Mouse (Mus musculus): ENCODE data around the gene Tead1. TPM values are rescaled to one million over a fixed set of nuclear protein-coding genes. Genes with fewer than 3 reads are reported as not detected.
A peak's percentile ranks its signal among the peaks of the same experiment; 100 is the strongest.

Gene Tead1
- total and polyA plus RNA-seq, 3 experiments = 39.5 to 195 (median 169) TPM

DNA sequence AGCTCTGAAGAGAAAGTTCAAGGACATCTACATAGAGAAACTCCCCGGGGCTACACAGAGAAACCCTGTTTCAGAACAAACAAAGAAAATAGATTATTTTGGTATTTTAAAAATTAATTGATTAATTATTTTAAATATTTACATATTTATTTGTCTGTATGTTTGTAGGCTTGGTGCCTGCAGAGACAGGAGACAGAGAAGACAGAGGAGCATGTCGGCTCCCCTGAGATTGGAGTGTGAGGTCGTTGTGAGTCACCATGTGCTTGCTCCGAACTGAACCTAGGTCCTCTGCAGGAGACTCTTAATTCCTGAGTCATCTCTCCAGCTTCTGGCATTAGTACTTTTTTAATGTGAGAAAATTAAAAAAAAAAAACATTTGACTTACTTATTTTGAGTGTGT is 24.2 kb downstream of the Tead1 start:
- Histone ChIP-seq H3K79me2 (replicated peaks; ENCODE audit: control insufficient read depth, insufficient read depth, low read length) (peaks cover 10% of the 10 kb centered on the region), H3K27me3 (ENCODE audit: control insufficient read depth, insufficient read depth, low read length) (no peaks in the 10 kb centered on the region; the same call in 1 of the 2 replicates), H3K4me3 (no peak overlapping the region), H3K36me3 (ENCODE audit: control insufficient read depth, insufficient read depth, low read length) (no peaks in the 10 kb centered on the region), H3K27ac (no peak overlapping the region), H3K4me1 (ENCODE audit: control insufficient read depth, insufficient read depth, low read length) (peaks cover 2% of the 10 kb centered on the region; the same call in 1 of the 2 replicates), H3K9ac (ENCODE audit: low read depth, low read length) (no peak overlapping the region)
- TF ChIP-seq POLR2A (IDR thresholded peaks at IDR 0.05; ENCODE audit: insufficient read depth, low read depth, low read length) = no peak
- no peak for TF ChIP-seq CTCF (IDR thresholded peaks at IDR 0.05)
- no peak for TF ChIP-seq EP300 (IDR thresholded peaks at IDR 0.05; ENCODE audit: insufficient read depth, low read depth, low read length)
- intact Hi-C loops (cut with DNase I) = no loop called here
- WGBS = 59% methylated on average over 4 of the region's 4 CpGs
- no peak for DNase-seq

DNA sequence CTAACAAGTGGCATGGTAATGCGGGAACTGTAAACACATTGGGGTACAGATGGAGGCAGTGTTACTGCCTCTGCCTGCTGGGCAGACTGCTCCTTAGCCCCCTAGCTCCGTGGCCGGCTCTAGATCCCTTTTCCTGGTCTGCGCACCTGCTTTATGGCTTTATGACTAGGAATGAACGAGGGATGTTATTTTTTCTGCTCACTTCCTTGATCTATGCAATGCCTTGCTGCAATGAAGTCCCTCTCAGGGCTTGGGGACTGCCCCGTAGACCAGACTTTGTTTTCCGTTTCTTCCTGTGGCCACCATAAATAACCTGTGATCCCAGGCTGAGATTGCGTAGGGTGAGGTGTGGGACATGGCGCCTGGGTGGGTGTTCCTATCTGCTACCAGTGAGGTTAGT is 26.8 kb downstream of the Tead1 start:
- no peaks in the 10 kb centered on the region for H3K36me3 ChIP-seq (ENCODE audit: control insufficient read depth, insufficient read depth, low read length)

DNA sequence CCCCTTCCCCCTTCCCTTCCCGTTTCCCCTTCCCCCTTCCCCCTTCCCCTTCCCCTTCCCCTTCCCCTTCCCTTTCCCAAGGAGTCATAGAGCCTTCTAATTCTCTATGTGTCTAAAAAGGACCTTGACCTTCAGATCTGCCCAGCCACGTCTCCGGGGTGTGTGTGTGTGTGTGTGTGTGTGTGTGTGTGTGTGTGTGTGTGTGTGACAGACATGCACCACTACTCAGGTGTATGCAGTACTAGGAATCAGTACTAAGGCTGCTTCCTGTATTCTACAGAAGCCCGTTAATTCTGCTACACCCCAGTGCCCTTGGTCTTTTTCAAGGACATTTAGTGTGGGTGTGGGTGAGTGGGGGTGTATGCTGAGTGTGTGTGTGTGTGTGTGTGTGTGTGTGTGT is 27.6 kb downstream of the Tead1 start:
- Histone ChIP-seq H3K4me1 (ENCODE audit: control insufficient read depth, insufficient read depth, low read length) (peaks cover 10% of the 10 kb centered on the region), H3K27ac (no peak overlapping the region), H3K4me3 (no peak overlapping the region), H3K36me3 (ENCODE audit: control insufficient read depth, insufficient read depth, low read length) (no peaks in the 10 kb centered on the region), H3K9ac (ENCODE audit: low read depth, low read length) (no peak overlapping the region), H3K27me3 (ENCODE audit: control insufficient read depth, insufficient read depth, low read length) (no peaks in the 10 kb centered on the region; the same call in 1 of the 2 replicates), H3K79me2 (replicated peaks; ENCODE audit: control insufficient read depth, insufficient read depth, low read length) (peaks cover 6% of the 10 kb centered on the region)
- intact Hi-C loops (cut with DNase I) = no loop called here
- TF ChIP-seq POLR2A (IDR thresholded peaks at IDR 0.05; ENCODE audit: insufficient read depth, low read depth, low read length) = no peak
- no peak for TF ChIP-seq EP300 (IDR thresholded peaks at IDR 0.05; ENCODE audit: insufficient read depth, low read depth, low read length)
- no peak for TF ChIP-seq CTCF (IDR thresholded peaks at IDR 0.05)
- no peak for DNase-seq
- WGBS = 56% methylated on average over 3 of the region's 4 CpGs

More for the DNA sequence above, 26.8 kb downstream of the Tead1 start:
- no peak for DNase-seq
- Histone ChIP-seq H3K4me3 (no peak overlapping the region), H3K9ac (ENCODE audit: low read depth, low read length) (no peak overlapping the region), H3K27me3 (ENCODE audit: control insufficient read depth, insufficient read depth, low read length) (no peaks in the 10 kb centered on the region; the same call in 1 of the 2 replicates), H3K79me2 (replicated peaks; ENCODE audit: control insufficient read depth, insufficient read depth, low read length) (peaks cover 10% of the 10 kb centered on the region), H3K4me1 (ENCODE audit: control insufficient read depth, insufficient read depth, low read length) (peaks cover 7% of the 10 kb centered on the region), H3K27ac (no peak overlapping the region)
- intact Hi-C loops (cut with DNase I) = no loop called here
- TF ChIP-seq CTCF (IDR thresholded peaks at IDR 0.05) (no peak), EP300 (IDR thresholded peaks at IDR 0.05; ENCODE audit: insufficient read depth, low read depth, low read length) (no peak)
- 52% methylated on average over 9 of the region's 9 CpGs for WGBS

DNA sequence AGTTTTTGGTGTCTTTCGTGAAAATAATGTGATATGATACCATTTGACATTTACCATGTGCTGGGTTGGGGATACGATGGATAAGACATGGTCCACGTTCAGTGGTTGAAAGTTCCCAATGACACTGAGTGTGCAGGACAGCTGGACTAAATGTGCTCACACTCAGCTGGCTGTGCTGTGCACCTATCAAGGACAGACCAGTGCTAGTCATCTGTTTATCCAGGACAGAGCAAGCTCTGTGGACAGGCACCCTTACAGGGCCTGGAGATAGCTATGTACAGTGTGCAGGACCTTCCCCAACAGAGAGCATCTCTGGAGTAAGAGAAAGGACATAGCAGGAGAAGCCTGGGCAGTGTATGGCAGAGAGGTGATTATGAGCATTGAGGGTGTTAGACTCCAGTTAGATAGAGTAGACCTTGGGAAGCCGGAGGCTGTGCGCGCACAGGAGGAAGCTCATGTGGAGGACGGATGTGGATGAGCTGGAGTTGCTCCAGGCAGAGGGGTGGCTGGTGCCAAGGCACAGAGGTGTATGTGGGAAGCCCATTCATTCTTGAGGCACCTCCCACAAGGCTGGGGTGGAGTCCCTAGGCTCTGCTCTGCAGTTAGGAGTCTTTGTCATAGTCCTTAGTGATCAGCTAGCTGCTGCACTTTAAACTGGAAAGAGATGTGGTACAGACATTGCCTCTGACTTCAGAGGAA is 31.4 kb downstream of the Tead1 start:
- peak in 1 of 2 experiments; percentile 47 for DNase-seq
- Histone ChIP-seq H3K27ac (no peak overlapping the region), H3K4me3 (no peak overlapping the region), H3K79me2 (replicated peaks; ENCODE audit: control insufficient read depth, insufficient read depth, low read length) (no peaks in the 10 kb centered on the region), H3K36me3 (ENCODE audit: control insufficient read depth, insufficient read depth, low read length) (no peaks in the 10 kb centered on the region), H3K9ac (ENCODE audit: low read depth, low read length) (no peak overlapping the region), H3K4me1 (ENCODE audit: control insufficient read depth, insufficient read depth, low read length) (peaks cover 18% of the 10 kb centered on the region), H3K27me3 (ENCODE audit: control insufficient read depth, insufficient read depth, low read length) (no peaks in the 10 kb centered on the region)
- WGBS = 35% methylated on average over 7 of the region's 7 CpGs
- intact Hi-C loops (cut with DNase I) = no loop called here
- no peak for TF ChIP-seq CTCF (IDR thresholded peaks at IDR 0.05)
- no peak for TF ChIP-seq EP300 (IDR thresholded peaks at IDR 0.05; ENCODE audit: insufficient read depth, low read depth, low read length)
- TF ChIP-seq POLR2A (IDR thresholded peaks at IDR 0.05; ENCODE audit: insufficient read depth, low read depth, low read length) = no peak

DNA sequence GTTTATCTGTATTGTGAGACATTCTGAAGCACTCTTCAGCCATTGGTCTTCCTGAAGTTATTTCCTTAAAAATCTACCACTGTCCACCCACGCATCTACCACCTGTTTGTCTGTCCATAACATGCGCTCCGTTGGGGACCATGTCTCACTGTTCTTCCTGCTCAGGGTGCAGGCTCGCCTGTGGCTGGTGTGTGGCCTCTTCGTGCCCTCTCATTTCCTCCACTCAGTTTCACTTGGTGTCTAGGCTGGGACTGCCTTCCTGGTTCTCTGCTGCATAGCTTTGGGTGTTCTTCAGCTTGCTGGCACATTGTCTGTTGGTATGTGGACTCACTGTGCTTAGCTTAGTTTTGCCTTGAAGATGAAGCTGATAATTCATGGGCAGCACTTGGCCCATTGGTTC is 32.9 kb downstream of the Tead1 start:
- intact Hi-C loops (cut with DNase I) = no loop called here
- peaks cover 22% of the 10 kb centered on the region for H3K4me1 ChIP-seq (ENCODE audit: control insufficient read depth, insufficient read depth, low read length)
- TF ChIP-seq EP300 (IDR thresholded peaks at IDR 0.05; ENCODE audit: insufficient read depth, low read depth, low read length) (no peak), POLR2A (IDR thresholded peaks at IDR 0.05; ENCODE audit: insufficient read depth, low read depth, low read length) (no peak), CTCF (IDR thresholded peaks at IDR 0.05) (no peak)

DNA sequence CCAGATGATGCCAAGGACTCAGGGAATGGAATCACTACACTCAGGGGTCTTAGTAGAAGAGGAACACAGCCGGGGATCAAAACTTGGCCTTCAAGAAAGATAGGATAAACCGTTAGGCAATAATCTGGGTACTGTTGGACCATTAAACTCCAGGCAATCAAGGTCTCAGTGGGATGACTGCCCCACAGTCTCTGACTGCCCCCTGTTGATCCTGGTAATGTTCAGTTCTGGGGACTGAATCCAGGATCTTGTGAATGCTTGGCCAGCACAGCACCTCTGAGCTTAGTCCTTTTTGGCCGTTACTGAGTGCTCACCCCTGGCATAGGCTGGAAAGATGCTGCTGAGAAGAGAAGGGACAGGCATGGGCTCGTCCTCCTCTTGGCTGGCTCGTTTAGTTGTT is 34.4 kb downstream of the Tead1 start:
- Histone ChIP-seq H3K4me3 (no peak overlapping the region), H3K79me2 (replicated peaks; ENCODE audit: control insufficient read depth, insufficient read depth, low read length) (no peaks in the 10 kb centered on the region), H3K4me1 (ENCODE audit: control insufficient read depth, insufficient read depth, low read length) (peaks cover 31% of the 10 kb centered on the region), H3K9ac (ENCODE audit: low read depth, low read length) (no peak overlapping the region), H3K36me3 (ENCODE audit: control insufficient read depth, insufficient read depth, low read length) (no peaks in the 10 kb centered on the region), H3K27ac (no peak overlapping the region), H3K27me3 (ENCODE audit: control insufficient read depth, insufficient read depth, low read length) (no peaks in the 10 kb centered on the region)
- intact Hi-C loops (cut with DNase I) = no loop called here
- TF ChIP-seq CTCF (IDR thresholded peaks at IDR 0.05) (peak; percentile 49), EP300 (IDR thresholded peaks at IDR 0.05; ENCODE audit: insufficient read depth, low read depth, low read length) (no peak), POLR2A (IDR thresholded peaks at IDR 0.05; ENCODE audit: insufficient read depth, low read depth, low read length) (no peak)
- WGBS = 46% methylated on average over 5 of the region's 5 CpGs
- no peak for DNase-seq

More for the DNA sequence above, 32.9 kb downstream of the Tead1 start:
- Histone ChIP-seq H3K79me2 (replicated peaks; ENCODE audit: control insufficient read depth, insufficient read depth, low read length) (no peaks in the 10 kb centered on the region), H3K4me3 (no peak overlapping the region), H3K9ac (ENCODE audit: low read depth, low read length) (no peak overlapping the region), H3K36me3 (ENCODE audit: control insufficient read depth, insufficient read depth, low read length) (no peaks in the 10 kb centered on the region), H3K27me3 (ENCODE audit: control insufficient read depth, insufficient read depth, low read length) (no peaks in the 10 kb centered on the region), H3K27ac (no peak overlapping the region)
- no peak for DNase-seq
- 63% methylated on average over 5 of the region's 5 CpGs for WGBS

All from heart, adult 2 months (tissue).